Mouse (Mus musculus): ENCODE results near the gene Trak1. TPM values are rescaled to one million over a fixed set of nuclear protein-coding genes. Genes with fewer than 3 reads are reported as not detected.

Trak1 gene
- total and polyA plus RNA-seq, 2 experiments, result 50.3 to 61.2 TPM

DNA sequence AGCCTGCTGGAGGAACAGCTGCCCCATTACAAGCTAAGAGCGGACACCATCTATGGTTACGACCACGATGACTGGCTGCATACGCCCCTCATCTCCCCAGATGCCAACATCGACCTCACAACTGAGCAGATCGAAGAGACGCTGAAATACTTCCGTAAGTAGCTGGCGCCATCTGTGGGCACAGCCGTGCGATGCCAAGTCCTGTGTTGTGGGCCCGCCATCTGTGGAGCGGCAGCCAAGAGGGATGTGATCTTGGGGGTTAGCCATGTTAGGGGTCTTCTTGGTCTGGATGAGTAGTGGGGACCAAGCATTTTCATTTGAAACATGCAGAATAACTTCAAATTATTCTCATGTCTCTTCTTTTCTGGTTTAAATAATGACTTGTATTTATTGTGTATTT is 94.6 kb downstream of the Trak1 start:
- Histone ChIP-seq H3K79me2 (ENCODE audit: control insufficient read depth, insufficient read depth, low read length) (peaks cover 56% of the 10 kb centered on the region), H3K4me3 (ENCODE audit: insufficient read depth, low read depth, low read length) (no peak overlapping the region), H3K27me3 (ENCODE audit: control insufficient read depth, insufficient read depth, low read length) (no peaks in the 10 kb centered on the region), H3K36me3 (ENCODE audit: control insufficient read depth, insufficient read depth, low read length) (peaks cover 31% of the 10 kb centered on the region), H3K27ac (replicated peaks; ENCODE audit: insufficient read depth, low read depth, low read length) (no peak overlapping the region), H3K9ac (ENCODE audit: low read depth, low read length) (no peak overlapping the region), H3K4me1 (ENCODE audit: control insufficient read depth, insufficient read depth, low read length) (peaks cover 2% of the 10 kb centered on the region; the same call in 1 of the 2 replicates)
- no peak for DNase-seq (ENCODE audit: extremely low read depth, low read depth, low spot score)
- 90% methylated on average over 13 of the region's 13 CpGs for WGBS
- TF ChIP-seq CTCF (IDR thresholded peaks at IDR 0.05; ENCODE audit: low read depth, low read length), result peak; percentile 20; the same call in 1 of the 2 replicates
- no peak for TF ChIP-seq POLR2A (IDR thresholded peaks at IDR 0.05; ENCODE audit: extremely low read depth, insufficient read depth, low read length)

DNA sequence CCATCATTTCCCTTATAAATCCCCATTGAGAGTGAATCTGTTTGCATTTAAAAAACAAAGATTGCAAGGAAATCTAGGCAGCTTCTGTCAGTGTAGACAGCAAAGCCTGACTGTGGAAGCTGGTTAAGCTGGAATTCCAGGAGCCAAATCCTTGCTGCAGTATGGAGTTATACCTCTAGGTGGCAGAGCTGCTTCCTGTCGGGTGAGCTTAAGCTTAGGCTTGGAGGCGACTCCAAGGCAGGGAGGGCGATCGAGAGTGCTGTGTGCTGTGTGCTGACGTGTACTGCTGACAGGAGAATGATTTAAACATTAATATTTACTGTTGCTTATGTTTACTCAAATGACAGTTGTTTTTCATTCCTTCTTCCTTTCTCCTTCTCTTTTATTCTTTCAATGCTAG is 95.1 kb downstream of the Trak1 start:
- no peaks in the 10 kb centered on the region for H3K4me1 ChIP-seq (ENCODE audit: control insufficient read depth, insufficient read depth, low read length)
- no peak overlapping the region for H3K4me3 ChIP-seq (ENCODE audit: insufficient read depth, low read depth, low read length)
- no peak overlapping the region for H3K9ac ChIP-seq (ENCODE audit: low read depth, low read length)
- DNase-seq (ENCODE audit: extremely low read depth, low read depth, low spot score), result peak; percentile 70
- H3K27ac ChIP-seq (replicated peaks; ENCODE audit: insufficient read depth, low read depth, low read length), result no peak overlapping the region
- 50% methylated on average over 5 of the region's 5 CpGs for WGBS
- peaks cover 54% of the 10 kb centered on the region for H3K79me2 ChIP-seq (ENCODE audit: control insufficient read depth, insufficient read depth, low read length)
- no peaks in the 10 kb centered on the region for H3K27me3 ChIP-seq (ENCODE audit: control insufficient read depth, insufficient read depth, low read length)
- TF ChIP-seq POLR2A (IDR thresholded peaks at IDR 0.05; ENCODE audit: extremely low read depth, insufficient read depth, low read length), result no peak
- TF ChIP-seq CTCF (IDR thresholded peaks at IDR 0.05; ENCODE audit: low read depth, low read length), result peak; percentile 84
- H3K36me3 ChIP-seq (ENCODE audit: control insufficient read depth, insufficient read depth, low read length), result peaks cover 31% of the 10 kb centered on the region

DNA sequence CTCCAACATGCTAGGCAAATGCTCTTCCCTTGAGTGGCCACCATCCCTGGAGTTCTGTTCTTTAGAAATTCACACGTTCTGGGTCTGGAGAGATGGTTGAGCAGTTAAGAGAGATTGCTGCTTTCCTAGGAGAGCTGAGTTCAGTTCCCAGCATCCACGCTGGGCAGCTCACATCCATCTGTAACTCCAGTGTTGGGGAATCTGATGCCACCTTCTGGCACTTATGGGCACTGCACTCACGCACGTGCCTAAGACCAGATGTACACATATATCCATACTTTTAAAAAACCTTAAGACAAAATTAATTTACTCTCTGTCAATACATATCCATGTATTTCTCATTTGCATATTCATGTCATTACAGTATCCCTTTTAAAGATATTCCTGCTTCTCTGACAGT is 95.8 kb downstream of the Trak1 start:
- no peaks in the 10 kb centered on the region for H3K27me3 ChIP-seq (ENCODE audit: control insufficient read depth, insufficient read depth, low read length)
- no peak overlapping the region for H3K9ac ChIP-seq (ENCODE audit: low read depth, low read length)
- no peaks in the 10 kb centered on the region for H3K4me1 ChIP-seq (ENCODE audit: control insufficient read depth, insufficient read depth, low read length)
- H3K4me3 ChIP-seq (ENCODE audit: insufficient read depth, low read depth, low read length), result no peak overlapping the region
- peaks cover 52% of the 10 kb centered on the region for H3K79me2 ChIP-seq (ENCODE audit: control insufficient read depth, insufficient read depth, low read length)
- no peak overlapping the region for H3K27ac ChIP-seq (replicated peaks; ENCODE audit: insufficient read depth, low read depth, low read length)
- DNase-seq (ENCODE audit: extremely low read depth, low read depth, low spot score), result no peak
- H3K36me3 ChIP-seq (ENCODE audit: control insufficient read depth, insufficient read depth, low read length), result peaks cover 31% of the 10 kb centered on the region
- TF ChIP-seq POLR2A (IDR thresholded peaks at IDR 0.05; ENCODE audit: extremely low read depth, insufficient read depth, low read length) (no peak), CTCF (IDR thresholded peaks at IDR 0.05; ENCODE audit: low read depth, low read length) (peak; percentile 63)
- 94% methylated on average over 4 of the region's 4 CpGs for WGBS

DNA sequence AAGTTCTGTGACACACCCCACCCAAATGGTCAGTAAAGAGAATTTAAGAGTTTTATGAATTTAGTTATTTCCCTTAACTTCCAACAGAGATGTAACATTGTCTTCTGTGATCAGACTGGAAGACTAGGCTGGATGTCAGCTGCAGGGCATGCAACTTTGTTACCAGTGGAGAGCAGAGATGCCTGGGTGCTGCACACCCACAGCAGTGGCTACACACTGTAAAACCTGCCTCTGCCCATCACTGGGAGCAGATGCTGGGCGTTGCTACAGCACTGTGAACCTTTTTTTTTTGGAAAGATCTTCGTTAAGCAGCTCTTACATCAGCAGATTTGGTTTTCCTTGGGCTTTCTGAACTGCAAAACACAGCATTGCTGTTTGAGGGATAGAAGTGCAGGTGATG is 97.6 kb downstream of the Trak1 start:
- WGBS, result 46% methylated on average over 2 of the region's 2 CpGs
- H3K4me3 ChIP-seq (ENCODE audit: insufficient read depth, low read depth, low read length), result no peak overlapping the region
- H3K9ac ChIP-seq (ENCODE audit: low read depth, low read length), result no peak overlapping the region
- H3K27me3 ChIP-seq (ENCODE audit: control insufficient read depth, insufficient read depth, low read length), result no peaks in the 10 kb centered on the region
- H3K36me3 ChIP-seq (ENCODE audit: control insufficient read depth, insufficient read depth, low read length), result peaks cover 32% of the 10 kb centered on the region
- H3K79me2 ChIP-seq (ENCODE audit: control insufficient read depth, insufficient read depth, low read length), result peaks cover 54% of the 10 kb centered on the region
- no peak for DNase-seq (ENCODE audit: extremely low read depth, low read depth, low spot score)
- no peak for TF ChIP-seq POLR2A (IDR thresholded peaks at IDR 0.05; ENCODE audit: extremely low read depth, insufficient read depth, low read length)
- TF ChIP-seq CTCF (IDR thresholded peaks at IDR 0.05; ENCODE audit: low read depth, low read length), result no peak
- no peaks in the 10 kb centered on the region for H3K4me1 ChIP-seq (ENCODE audit: control insufficient read depth, insufficient read depth, low read length)
- no peak overlapping the region for H3K27ac ChIP-seq (replicated peaks; ENCODE audit: insufficient read depth, low read depth, low read length)

DNA sequence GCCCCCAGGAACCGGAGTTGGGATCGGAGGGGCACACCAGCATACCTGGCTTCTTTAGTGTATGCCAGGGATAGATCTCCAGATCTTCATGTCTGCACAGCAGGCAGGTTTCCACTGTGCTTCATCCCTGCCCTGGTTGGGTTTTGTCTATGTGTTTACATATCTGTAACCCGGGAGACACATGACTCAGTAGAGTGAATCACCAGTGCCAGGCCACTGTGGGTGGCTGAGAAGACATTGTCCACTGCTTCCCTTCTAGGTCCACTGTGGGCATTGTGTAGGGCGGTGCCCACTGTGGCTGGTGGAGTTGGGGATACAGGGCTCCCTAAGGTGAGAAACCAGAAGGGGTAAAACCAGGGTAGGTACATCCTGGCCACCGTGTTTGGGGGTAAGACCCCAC is 98.5 kb downstream of the Trak1 start:
- Histone ChIP-seq H3K79me2 (ENCODE audit: control insufficient read depth, insufficient read depth, low read length) (peaks cover 60% of the 10 kb centered on the region), H3K27me3 (ENCODE audit: control insufficient read depth, insufficient read depth, low read length) (no peaks in the 10 kb centered on the region), H3K4me1 (ENCODE audit: control insufficient read depth, insufficient read depth, low read length) (no peaks in the 10 kb centered on the region), H3K4me3 (ENCODE audit: insufficient read depth, low read depth, low read length) (no peak overlapping the region), H3K9ac (ENCODE audit: low read depth, low read length) (no peak overlapping the region), H3K36me3 (ENCODE audit: control insufficient read depth, insufficient read depth, low read length) (peaks cover 34% of the 10 kb centered on the region), H3K27ac (replicated peaks; ENCODE audit: insufficient read depth, low read depth, low read length) (no peak overlapping the region)
- DNase-seq (ENCODE audit: extremely low read depth, low read depth, low spot score), result no peak
- TF ChIP-seq CTCF (IDR thresholded peaks at IDR 0.05; ENCODE audit: low read depth, low read length) (no peak), POLR2A (IDR thresholded peaks at IDR 0.05; ENCODE audit: extremely low read depth, insufficient read depth, low read length) (no peak)
- WGBS, result 79% methylated on average over 5 of the region's 5 CpGs

DNA sequence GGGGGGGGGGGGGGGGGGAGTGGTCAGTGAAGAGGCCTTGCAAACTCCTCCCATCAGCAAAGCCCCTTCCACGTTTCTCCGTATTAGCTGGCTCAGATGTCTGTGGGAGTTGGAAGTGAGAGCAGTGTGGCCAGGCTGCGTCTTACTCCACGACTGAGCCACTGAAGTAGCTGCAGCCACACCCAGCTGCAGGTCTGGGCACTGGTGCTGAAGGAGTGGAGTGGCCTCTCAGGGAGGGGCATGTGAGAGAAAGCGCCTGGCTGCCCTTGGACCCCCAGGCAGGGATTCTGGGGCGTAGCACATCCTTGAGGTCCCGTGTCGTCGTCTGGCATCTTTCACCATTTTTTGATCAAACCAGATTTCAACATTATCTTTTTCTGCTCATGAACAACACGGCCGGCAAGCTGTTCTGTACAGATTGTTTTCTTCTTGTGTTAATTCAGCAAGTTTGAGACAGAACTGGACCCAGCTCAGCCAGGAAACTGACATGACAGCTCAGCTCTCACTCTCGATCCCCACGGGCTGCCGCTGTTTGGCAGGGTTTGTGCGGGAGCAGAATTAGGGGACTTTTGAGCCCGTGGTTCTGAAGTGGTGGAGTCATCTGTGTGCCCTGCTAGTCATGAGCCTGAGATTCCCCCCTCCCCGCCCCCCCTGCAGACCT is 100.9 kb downstream of the Trak1 start:
- Histone ChIP-seq H3K27ac (replicated peaks; ENCODE audit: insufficient read depth, low read depth, low read length) (no peak overlapping the region), H3K4me1 (ENCODE audit: control insufficient read depth, insufficient read depth, low read length) (no peaks in the 10 kb centered on the region; the same call in 1 of the 2 replicates), H3K36me3 (ENCODE audit: control insufficient read depth, insufficient read depth, low read length) (peaks cover 24% of the 10 kb centered on the region), H3K27me3 (ENCODE audit: control insufficient read depth, insufficient read depth, low read length) (no peaks in the 10 kb centered on the region), H3K9ac (ENCODE audit: low read depth, low read length) (no peak overlapping the region), H3K79me2 (ENCODE audit: control insufficient read depth, insufficient read depth, low read length) (peaks cover 59% of the 10 kb centered on the region), H3K4me3 (ENCODE audit: insufficient read depth, low read depth, low read length) (no peak overlapping the region)
- no peak for TF ChIP-seq CTCF (IDR thresholded peaks at IDR 0.05; ENCODE audit: low read depth, low read length)
- TF ChIP-seq POLR2A (IDR thresholded peaks at IDR 0.05; ENCODE audit: extremely low read depth, insufficient read depth, low read length), result no peak
- WGBS, result 76% methylated on average over 17 of the region's 17 CpGs
- DNase-seq (ENCODE audit: extremely low read depth, low read depth, low spot score), result no peak
